Mouse (Mus musculus) common myeloid progenitor, adult 5-6 weeks (primary cell): Measurements from ENCODE around the gene Fndc3b. TPM values are rescaled to one million over a fixed set of nuclear protein-coding genes. Genes with fewer than 3 reads are reported as not detected.
A peak's percentile ranks its signal among the peaks of the same experiment; 100 is the strongest.
"Not testable (repeated sequence)": the region's sequence is repeated elsewhere in the genome, so short reads cannot be mapped to it uniquely, and the experiment has no call there.

Source experiments
- ATAC-seq: replicated peaks from 2 replicates; pipeline ENCODE4 v1.8.0; 2016; ENCODE audit warnings: low read depth, mild to moderate bottlenecking, moderate TSS enrichment, inconsistent platforms; ENCODE audit not compliant: poor library complexity, severe bottlenecking
- total RNA-seq: library from RNA; stranded (forward); fragments of 200-1000, 187-1606 nt; gene quantifications from 2 replicates; pipeline ENCODE4 v1.2.3, GENCODE M21; 2017

The Fndc3b gene
- total RNA-seq, 1 experiment from 2014 or later, result 9.0 TPM

GRCm38 (mm10) chr3:27453453-27454098 lies 257.5 kb downstream of the Fndc3b start:
- peak; percentile 89 for ATAC-seq

GRCm38 (mm10) chr3:27449447-27449846 lies 261.7 kb downstream of the Fndc3b start:
- ATAC-seq, result peak; percentile 50

GRCm38 (mm10) chr3:27448367-27448766 lies 262.7 kb downstream of the Fndc3b start:
- no peak for ATAC-seq

- ATAC-seq, result peak; percentile 52; the same call in 1 of the 2 replicates
Observed at GRCm38 (mm10) chr3:27439704-27440103, 271.4 kb downstream of the Fndc3b start.

- ATAC-seq, result no peak
Observed at GRCm38 (mm10) chr3:27435096-27435620, 275.9 kb downstream of the Fndc3b start.

GRCm38 (mm10) chr3:27432981-27433380 lies 278.1 kb downstream of the Fndc3b start:
- ATAC-seq, result no peak

- ATAC-seq, result no peak
Observed at GRCm38 (mm10) chr3:27430621-27431263, 280.4 kb downstream of the Fndc3b start.

GRCm38 (mm10) chr3:27427406-27427805 lies 283.7 kb downstream of the Fndc3b start:
- ATAC-seq, result no peak

- ATAC-seq, result no peak
Observed at GRCm38 (mm10) chr3:27424049-27424667, 286.9 kb downstream of the Fndc3b start.

GRCm38 (mm10) chr3:27422521-27422920 lies 288.6 kb downstream of the Fndc3b start:
- no peak for ATAC-seq

GRCm38 (mm10) chr3:27421980-27422379 lies 289.1 kb downstream of the Fndc3b start:
- ATAC-seq, result no peak

GRCm38 (mm10) chr3:27418602-27419001 lies 292.5 kb downstream of the Fndc3b start:
- ATAC-seq, result no peak

GRCm38 (mm10) chr3:27416786-27417185 lies 294.3 kb downstream of the Fndc3b start:
- no peak for ATAC-seq

GRCm38 (mm10) chr3:27413566-27413965 lies 297.5 kb downstream of the Fndc3b start:
- no peak for ATAC-seq

GRCm38 (mm10) chr3:27411286-27411685 lies 299.8 kb downstream of the Fndc3b start:
- ATAC-seq, result no peak

GRCm38 (mm10) chr3:27408564-27408963 lies 302.5 kb downstream of the Fndc3b start:
- no peak for ATAC-seq

GRCm38 (mm10) chr3:27406440-27406839 lies 304.7 kb downstream of the Fndc3b start:
- no peak for ATAC-seq

GRCm38 (mm10) chr3:27400996-27401395 lies 310.1 kb downstream of the Fndc3b start:
- ATAC-seq, result not testable (repeated sequence)

- ATAC-seq, result no peak
Observed at GRCm38 (mm10) chr3:27389923-27390322, 321.2 kb downstream of the Fndc3b start.

- ATAC-seq, result no peak
Observed at GRCm38 (mm10) chr3:27384836-27385235, 326.3 kb downstream of the Fndc3b start.

- no peak for ATAC-seq
Observed at GRCm38 (mm10) chr3:27377935-27378334, 333.2 kb downstream of the Fndc3b start.
